Mouse (Mus musculus): Measurements from ENCODE around the gene Ttc7b. TPM values are rescaled to one million over a fixed set of nuclear protein-coding genes. Genes with fewer than 3 reads are reported as not detected.

Gene Ttc7b
- polyA plus RNA-seq, 1 experiment from 2014 or later = 7.3 TPM

GRCm38 (mm10) chr12:100537091-100537490 lies 16.5 kb upstream of the Ttc7b start:
- H3K27ac ChIP-seq = no peak overlapping the region

GRCm38 (mm10) chr12:100535028-100535427 lies 14.4 kb upstream of the Ttc7b start:
- no peak overlapping the region for H3K4me3 ChIP-seq
- ATAC-seq (ENCODE audit: low FRiP score) = no peak
- 51% methylated on average over 12 of the region's 12 CpGs for WGBS

More at GRCm38 (mm10) chr12:100537091-100537490, 16.5 kb upstream of the Ttc7b start:
- no peak for ATAC-seq (ENCODE audit: low FRiP score)
- Histone ChIP-seq H3K4me3 (no peak overlapping the region), H3K4me1 (replicated peaks) (0 out of 2 replicates have a peak, but pooled peaks cover 8% of the 10 kb centered on the region), H3K27me3 (no peaks in the 10 kb centered on the region), H3K9me3 (no peaks in the 10 kb centered on the region), H3K9ac (no peak overlapping the region), H3K4me2 (no peak overlapping the region), H3K36me3 (no peaks in the 10 kb centered on the region)
- WGBS = 91% methylated on average over 11 of the region's 11 CpGs

GRCm38 (mm10) chr12:100534028-100534427 lies 13.4 kb upstream of the Ttc7b start:
- 32% methylated on average over 3 of the region's 3 CpGs for WGBS
- no peak overlapping the region for H3K4me2 ChIP-seq
- no peaks in the 10 kb centered on the region for H3K27me3 ChIP-seq
- H3K4me3 ChIP-seq = no peak overlapping the region
- H3K36me3 ChIP-seq = no peaks in the 10 kb centered on the region
- no peak overlapping the region for H3K27ac ChIP-seq
- no peaks in the 10 kb centered on the region for H3K9me3 ChIP-seq
- H3K9ac ChIP-seq = no peak overlapping the region
- ATAC-seq (ENCODE audit: low FRiP score) = no peak
- peaks cover 15% of the 10 kb centered on the region for H3K4me1 ChIP-seq (replicated peaks)

More at GRCm38 (mm10) chr12:100535028-100535427, 14.4 kb upstream of the Ttc7b start:
- no peaks in the 10 kb centered on the region for H3K9me3 ChIP-seq
- no peaks in the 10 kb centered on the region for H3K27me3 ChIP-seq
- H3K4me1 ChIP-seq (replicated peaks) = 0 out of 2 replicates have a peak, but pooled peaks cover 8% of the 10 kb centered on the region
- no peak overlapping the region for H3K9ac ChIP-seq
- no peaks in the 10 kb centered on the region for H3K36me3 ChIP-seq
- H3K27ac ChIP-seq = no peak overlapping the region
- H3K4me2 ChIP-seq = no peak overlapping the region

- no peaks in the 10 kb centered on the region for H3K9me3 ChIP-seq
- ATAC-seq (ENCODE audit: low FRiP score) = no peak
- H3K36me3 ChIP-seq = no peaks in the 10 kb centered on the region
- H3K27ac ChIP-seq = no peak overlapping the region
- H3K4me2 ChIP-seq = no peak overlapping the region
- 79% methylated on average over 4 of the region's 4 CpGs for WGBS
- H3K27me3 ChIP-seq = no peaks in the 10 kb centered on the region
- no peak overlapping the region for H3K9ac ChIP-seq
- H3K4me1 ChIP-seq (replicated peaks) = peaks cover 23% of the 10 kb centered on the region
- no peak overlapping the region for H3K4me3 ChIP-seq
Observed at GRCm38 (mm10) chr12:100533209-100533608, 12.6 kb upstream of the Ttc7b start.

- 94% methylated on average over 1 of the region's 1 CpGs for WGBS
- H3K4me1 ChIP-seq (replicated peaks) = peaks cover 35% of the 10 kb centered on the region
- ATAC-seq (ENCODE audit: low FRiP score) = no peak
Observed at GRCm38 (mm10) chr12:100531740-100532139, 11.1 kb upstream of the Ttc7b start.

GRCm38 (mm10) chr12:100530871-100531270 lies 10.2 kb upstream of the Ttc7b start:
- Histone ChIP-seq H3K4me2 (no peak overlapping the region), H3K27me3 (no peaks in the 10 kb centered on the region), H3K9me3 (no peaks in the 10 kb centered on the region), H3K4me3 (no peak overlapping the region), H3K36me3 (no peaks in the 10 kb centered on the region), H3K4me1 (replicated peaks) (peaks cover 39% of the 10 kb centered on the region), H3K9ac (no peak overlapping the region), H3K27ac (no peak overlapping the region)
- ATAC-seq (ENCODE audit: low FRiP score) = no peak
- whole genome bisulfite sequencing = 93% methylated on average over 5 of the region's 5 CpGs

More at GRCm38 (mm10) chr12:100531740-100532139, 11.1 kb upstream of the Ttc7b start:
- Histone ChIP-seq H3K9ac (no peak overlapping the region), H3K27ac (no peak overlapping the region), H3K9me3 (no peaks in the 10 kb centered on the region), H3K36me3 (no peaks in the 10 kb centered on the region), H3K4me2 (no peak overlapping the region), H3K4me3 (no peak overlapping the region), H3K27me3 (no peaks in the 10 kb centered on the region)

GRCm38 (mm10) chr12:100529651-100530050 lies 9.0 kb upstream of the Ttc7b start:
- no peaks in the 10 kb centered on the region for H3K27me3 ChIP-seq
- H3K4me1 ChIP-seq (replicated peaks) = peaks cover 39% of the 10 kb centered on the region
- H3K36me3 ChIP-seq = no peaks in the 10 kb centered on the region
- H3K27ac ChIP-seq = no peak overlapping the region
- WGBS = 71% methylated on average over 5 of the region's 5 CpGs
- no peak overlapping the region for H3K4me3 ChIP-seq
- H3K9ac ChIP-seq = no peak overlapping the region
- ATAC-seq (ENCODE audit: low FRiP score) = no peak
- H3K9me3 ChIP-seq = no peaks in the 10 kb centered on the region
- H3K4me2 ChIP-seq = no peak overlapping the region

GRCm38 (mm10) chr12:100529172-100529571 lies 8.5 kb upstream of the Ttc7b start:
- no peak overlapping the region for H3K4me2 ChIP-seq
- H3K4me3 ChIP-seq = no peak overlapping the region
- H3K27ac ChIP-seq = no peak overlapping the region
- H3K4me1 ChIP-seq (replicated peaks) = peaks cover 35% of the 10 kb centered on the region
- no peaks in the 10 kb centered on the region for H3K27me3 ChIP-seq
- no peak overlapping the region for H3K9ac ChIP-seq
- H3K9me3 ChIP-seq = no peaks in the 10 kb centered on the region
- no peaks in the 10 kb centered on the region for H3K36me3 ChIP-seq
- WGBS = 19% methylated on average over 8 of the region's 8 CpGs
- no peak for ATAC-seq (ENCODE audit: low FRiP score)

GRCm38 (mm10) chr12:100528246-100528645 lies 7.6 kb upstream of the Ttc7b start:
- peaks cover 31% of the 10 kb centered on the region for H3K4me1 ChIP-seq (replicated peaks)
- H3K27ac ChIP-seq = no peak overlapping the region
- H3K4me2 ChIP-seq = peak overlapping the region; percentile 54
- ATAC-seq (ENCODE audit: low FRiP score) = no peak; the same call in 1 of the 2 replicates
- no peaks in the 10 kb centered on the region for H3K27me3 ChIP-seq
- H3K9me3 ChIP-seq = no peaks in the 10 kb centered on the region
- H3K4me3 ChIP-seq = peak overlapping the region; percentile 28; the same call in 1 of the 2 replicates
- no peaks in the 10 kb centered on the region for H3K36me3 ChIP-seq
- 35% methylated on average over 3 of the region's 3 CpGs for WGBS
- no peak overlapping the region for H3K9ac ChIP-seq

- no peak overlapping the region for H3K9ac ChIP-seq
Observed at GRCm38 (mm10) chr12:100527753-100528152, 7.1 kb upstream of the Ttc7b start.

GRCm38 (mm10) chr12:100527241-100527640 lies 6.6 kb upstream of the Ttc7b start:
- Histone ChIP-seq H3K27ac (peak overlapping the region; percentile 66), H3K27me3 (no peaks in the 10 kb centered on the region), H3K36me3 (no peaks in the 10 kb centered on the region), H3K9me3 (no peaks in the 10 kb centered on the region), H3K4me3 (peak overlapping the region; percentile 28), H3K9ac (no peak overlapping the region), H3K4me1 (replicated peaks) (peaks cover 31% of the 10 kb centered on the region), H3K4me2 (peak overlapping the region; percentile 54)
- 56% methylated on average over 9 of the region's 9 CpGs for WGBS
- peak; percentile 52 for ATAC-seq (ENCODE audit: low FRiP score)

More at GRCm38 (mm10) chr12:100527753-100528152, 7.1 kb upstream of the Ttc7b start:
- H3K9me3 ChIP-seq = no peaks in the 10 kb centered on the region
- peak overlapping the region; percentile 28 for H3K4me3 ChIP-seq
- ATAC-seq (ENCODE audit: low FRiP score) = peak; percentile 98
- no peaks in the 10 kb centered on the region for H3K27me3 ChIP-seq
- peak overlapping the region; percentile 66 for H3K27ac ChIP-seq
- H3K36me3 ChIP-seq = no peaks in the 10 kb centered on the region
- H3K4me1 ChIP-seq (replicated peaks) = peaks cover 31% of the 10 kb centered on the region
- 7% methylated on average over 9 of the region's 9 CpGs for WGBS
- H3K4me2 ChIP-seq = peak overlapping the region; percentile 54

GRCm38 (mm10) chr12:100525939-100526338 lies 5.3 kb upstream of the Ttc7b start:
- peaks cover 33% of the 10 kb centered on the region for H3K4me1 ChIP-seq (replicated peaks)
- H3K9me3 ChIP-seq = no peaks in the 10 kb centered on the region
- H3K27me3 ChIP-seq = no peaks in the 10 kb centered on the region
- no peak for ATAC-seq (ENCODE audit: low FRiP score)
- H3K27ac ChIP-seq = no peak overlapping the region
- 74% methylated on average over 1 of the region's 1 CpGs for WGBS
- no peak overlapping the region for H3K9ac ChIP-seq
- no peak overlapping the region for H3K4me2 ChIP-seq
- H3K36me3 ChIP-seq = no peaks in the 10 kb centered on the region
- no peak overlapping the region for H3K4me3 ChIP-seq

- under 1% methylated on average over 65 of the region's 76 CpGs for WGBS
- Histone ChIP-seq H3K4me1 (replicated peaks) (peaks cover 41% of the 10 kb centered on the region), H3K27me3 (no peaks in the 10 kb centered on the region), H3K4me3 (peak overlapping the region; percentile 87), H3K4me2 (peak overlapping the region; percentile 91), H3K36me3 (no peaks in the 10 kb centered on the region), H3K9me3 (no peaks in the 10 kb centered on the region), H3K27ac (peak overlapping the region; percentile 91), H3K9ac (peak overlapping the region; percentile 99)
- ATAC-seq (ENCODE audit: low FRiP score) = peak; percentile 63
Observed at GRCm38 (mm10) chr12:100520077-100520793, 391 bp downstream of the Ttc7b start.
